Mouse (Mus musculus): ENCODE results near the gene Slc35g1. TPM values are rescaled to one million over a fixed set of nuclear protein-coding genes. Genes with fewer than 3 reads are reported as not detected.
"Not testable (repeated sequence)": the region's sequence is repeated elsewhere in the genome, so short reads cannot be mapped to it uniquely, and the experiment has no call there.

Gene Slc35g1
- polyA plus RNA-seq, 2 experiments, result 3.4 to 4.1 TPM

DNA sequence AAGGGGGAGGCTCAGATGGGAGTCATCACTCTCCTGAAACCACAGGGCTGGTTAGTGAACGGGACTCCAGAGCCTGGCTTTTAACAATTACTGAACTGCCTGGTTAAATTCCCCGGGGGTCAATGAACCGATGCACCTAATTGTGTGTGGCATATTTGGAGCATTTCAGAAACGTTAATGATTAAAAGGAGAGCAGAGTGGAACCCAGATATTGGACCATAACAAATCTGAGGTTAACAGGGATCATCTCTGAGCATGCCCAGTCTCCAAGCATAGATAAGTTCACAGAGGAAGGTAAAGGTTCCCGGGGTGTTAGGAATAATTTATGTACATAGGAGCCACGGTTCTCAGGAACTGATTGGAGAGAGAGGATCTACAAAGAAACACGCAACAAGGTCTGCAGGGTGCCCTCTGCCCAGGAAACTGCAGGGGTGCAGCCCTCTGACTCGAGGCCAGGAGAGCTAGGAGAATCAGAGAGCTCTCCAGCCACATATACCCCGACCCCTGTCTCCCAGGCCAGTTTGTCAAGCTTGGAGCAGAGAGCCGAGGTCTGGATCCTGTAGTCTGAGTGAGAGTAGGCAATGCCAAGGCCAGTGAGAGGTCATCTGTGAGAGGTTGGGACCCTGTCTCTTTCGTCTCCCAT is 23.2 kb upstream of the Slc35g1 start:
- no peaks in the 10 kb centered on the region for H3K27me3 ChIP-seq (ENCODE audit: control insufficient read depth, insufficient read depth, low read length)
- no peak overlapping the region for H3K27ac ChIP-seq
- DNase-seq (ENCODE audit: low read depth in 3 of 3, low spot score in 3 of 3), result no peak
- H3K9ac ChIP-seq (replicated peaks), result no peak overlapping the region
- H3K4me2 ChIP-seq (ENCODE audit: low read depth), result no peak overlapping the region
- TF ChIP-seq EP300 (IDR thresholded peaks at IDR 0.05; ENCODE audit: low read depth) (no peak), CTCF (IDR thresholded peaks at IDR 0.05; ENCODE audit: low read depth) (no peak)
- H3K9me3 ChIP-seq (ENCODE audit: control insufficient read depth, low read length), result no peaks in the 10 kb centered on the region
- ATAC-seq (ENCODE audit: insufficient read depth), result no peak
- H3K4me1 ChIP-seq (replicated peaks; ENCODE audit: control insufficient read depth in 2 of 2, insufficient read depth in 2 of 2, low read length in 1 of 2), result no peaks in the 10 kb centered on the region
- H3K36me3 ChIP-seq (replicated peaks; ENCODE audit: control insufficient read depth, insufficient read depth, low read depth), result no peaks in the 10 kb centered on the region
- H3K4me3 ChIP-seq (ENCODE audit: insufficient read depth in 1 of 2, low read depth in 2 of 2, low read length in 2 of 2), result no peak overlapping the region
- WGBS (ENCODE audit: insufficient replicate concordance), result 33% methylated on average over 11 of the region's 11 CpGs

DNA sequence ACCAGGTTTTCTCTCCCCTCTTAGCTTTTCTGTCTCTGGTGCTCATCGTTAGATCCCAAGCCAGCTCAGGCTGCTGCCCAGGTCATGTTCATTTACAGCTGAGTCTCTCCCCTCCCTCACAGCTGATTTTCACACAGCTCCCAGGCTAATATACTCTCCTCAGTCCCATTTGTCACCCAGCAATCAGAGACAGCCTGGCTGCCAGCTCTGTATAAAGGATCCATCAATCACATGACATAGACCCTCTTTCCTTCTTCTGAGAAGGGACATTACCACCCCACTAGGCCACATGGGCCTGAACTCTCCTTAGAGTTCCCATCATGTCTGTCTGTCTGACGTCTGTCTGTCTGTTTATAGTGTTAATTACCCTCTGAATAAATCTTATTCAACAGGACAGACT is 22.4 kb upstream of the Slc35g1 start:
- H3K36me3 ChIP-seq (replicated peaks; ENCODE audit: control insufficient read depth, insufficient read depth, low read depth), result no peaks in the 10 kb centered on the region
- no peaks in the 10 kb centered on the region for H3K27me3 ChIP-seq (ENCODE audit: control insufficient read depth, insufficient read depth, low read length)
- H3K4me2 ChIP-seq (ENCODE audit: low read depth), result no peak overlapping the region
- 49% methylated on average over 2 of the region's 2 CpGs for WGBS (ENCODE audit: insufficient replicate concordance)
- H3K27ac ChIP-seq, result no peak overlapping the region
- ATAC-seq (ENCODE audit: insufficient read depth), result no peak
- no peaks in the 10 kb centered on the region for H3K9me3 ChIP-seq (ENCODE audit: control insufficient read depth, low read length)
- no peak overlapping the region for H3K9ac ChIP-seq (replicated peaks)
- no peak for TF ChIP-seq CTCF (IDR thresholded peaks at IDR 0.05; ENCODE audit: low read depth)
- TF ChIP-seq EP300 (IDR thresholded peaks at IDR 0.05; ENCODE audit: low read depth), result no peak
- H3K4me1 ChIP-seq (replicated peaks; ENCODE audit: control insufficient read depth in 2 of 2, insufficient read depth in 2 of 2, low read length in 1 of 2), result no peaks in the 10 kb centered on the region
- DNase-seq (ENCODE audit: low read depth in 3 of 3, low spot score in 3 of 3), result no peak
- no peak overlapping the region for H3K4me3 ChIP-seq (ENCODE audit: insufficient read depth in 1 of 2, low read depth in 2 of 2, low read length in 2 of 2)

DNA sequence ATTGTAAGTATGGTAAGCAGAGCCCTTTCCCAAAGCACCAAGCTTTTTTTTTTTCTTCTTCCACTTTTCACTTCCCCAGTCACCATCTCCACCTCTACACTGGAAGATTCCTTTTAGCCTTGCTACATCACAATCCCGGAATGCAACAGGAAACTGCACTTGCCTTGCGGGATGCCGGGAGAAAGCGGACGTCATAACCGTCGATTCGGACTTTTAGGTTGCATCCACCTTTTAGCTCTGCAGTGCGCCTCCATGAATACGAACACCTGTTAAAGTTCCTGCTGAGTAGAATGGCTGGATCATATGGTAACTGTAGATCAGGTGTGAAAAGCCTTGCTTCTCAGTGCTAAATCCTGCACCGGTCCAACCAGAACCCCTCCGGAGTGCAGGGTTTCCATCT is 12.0 kb upstream of the Slc35g1 start:
- no peak for DNase-seq (ENCODE audit: low read depth in 3 of 3, low spot score in 3 of 3)
- no peak for ATAC-seq (ENCODE audit: insufficient read depth)
- Histone ChIP-seq H3K27ac (no peak overlapping the region), H3K27me3 (ENCODE audit: control insufficient read depth, insufficient read depth, low read length) (no peaks in the 10 kb centered on the region), H3K4me2 (ENCODE audit: low read depth) (no peak overlapping the region), H3K36me3 (replicated peaks; ENCODE audit: control insufficient read depth, insufficient read depth, low read depth) (no peaks in the 10 kb centered on the region), H3K4me1 (replicated peaks; ENCODE audit: control insufficient read depth in 2 of 2, insufficient read depth in 2 of 2, low read length in 1 of 2) (no peaks in the 10 kb centered on the region), H3K9me3 (ENCODE audit: control insufficient read depth, low read length) (no peaks in the 10 kb centered on the region), H3K9ac (replicated peaks) (no peak overlapping the region), H3K4me3 (ENCODE audit: insufficient read depth in 1 of 2, low read depth in 2 of 2, low read length in 2 of 2) (no peak overlapping the region)
- 75% methylated on average over 12 of the region's 12 CpGs for WGBS (ENCODE audit: insufficient replicate concordance)
- no peak for TF ChIP-seq CTCF (IDR thresholded peaks at IDR 0.05; ENCODE audit: low read depth)
- no peak for TF ChIP-seq EP300 (IDR thresholded peaks at IDR 0.05; ENCODE audit: low read depth)

DNA sequence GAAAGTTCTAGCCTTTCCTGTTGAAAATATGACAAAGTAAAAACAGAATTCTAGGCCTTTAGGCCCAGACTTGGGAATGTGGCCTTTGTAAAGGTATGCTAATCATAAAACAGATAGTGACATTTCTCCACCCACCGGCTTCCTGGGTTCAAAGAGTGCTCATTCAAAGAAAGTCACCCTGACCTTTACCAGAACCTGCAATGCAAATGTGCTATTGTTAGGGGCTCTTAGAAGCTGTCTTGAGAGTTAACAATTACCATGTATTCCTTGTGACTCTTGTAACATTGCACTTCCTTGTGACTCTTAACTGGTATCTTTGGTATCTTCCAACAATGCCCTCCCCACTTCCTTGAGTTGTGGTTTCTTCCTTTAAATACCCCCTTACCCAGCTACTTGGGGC is 8.8 kb upstream of the Slc35g1 start:
- not testable (repeated sequence) for H3K27me3 ChIP-seq (ENCODE audit: control insufficient read depth, insufficient read depth, low read length); H3K9ac ChIP-seq (replicated peaks); DNase-seq (ENCODE audit: low read depth in 3 of 3, low spot score in 3 of 3); H3K9me3 ChIP-seq (ENCODE audit: control insufficient read depth, low read length); ATAC-seq (ENCODE audit: insufficient read depth); H3K4me3 ChIP-seq (ENCODE audit: insufficient read depth in 1 of 2, low read depth in 2 of 2, low read length in 2 of 2); H3K27ac ChIP-seq; H3K4me1 ChIP-seq (replicated peaks; ENCODE audit: control insufficient read depth in 2 of 2, insufficient read depth in 2 of 2, low read length in 1 of 2); H3K4me2 ChIP-seq (ENCODE audit: low read depth); H3K36me3 ChIP-seq (replicated peaks; ENCODE audit: control insufficient read depth, insufficient read depth, low read depth)
- whole genome bisulfite sequencing (ENCODE audit: insufficient replicate concordance), result 70% methylated on average over 1 of the region's 1 CpGs

DNA sequence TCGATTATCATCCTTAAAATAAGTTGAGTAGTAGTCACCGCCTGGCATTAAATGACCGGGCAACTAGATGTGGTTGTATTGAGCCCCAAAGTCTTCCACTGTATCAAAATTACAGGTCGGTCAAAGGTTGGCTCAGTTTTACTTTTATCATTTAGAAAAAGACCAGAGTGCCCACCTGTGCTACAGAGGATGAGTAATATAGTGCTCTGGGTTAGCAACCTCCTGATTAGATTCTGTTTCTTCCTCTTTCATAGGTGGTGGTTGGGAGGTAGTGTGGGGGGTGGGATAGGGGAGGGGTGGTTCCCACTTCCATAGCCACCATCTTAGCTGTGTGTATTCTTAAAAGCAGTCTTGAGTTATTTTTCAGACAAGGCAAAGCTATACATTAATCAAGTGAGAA is 7.9 kb upstream of the Slc35g1 start:
- DNase-seq (ENCODE audit: low read depth in 3 of 3, low spot score in 3 of 3) (no peak), ATAC-seq (ENCODE audit: insufficient read depth) (no peak)
- Histone ChIP-seq H3K36me3 (replicated peaks; ENCODE audit: control insufficient read depth, insufficient read depth, low read depth) (no peaks in the 10 kb centered on the region), H3K9me3 (ENCODE audit: control insufficient read depth, low read length) (no peaks in the 10 kb centered on the region), H3K27ac (no peak overlapping the region), H3K27me3 (ENCODE audit: control insufficient read depth, insufficient read depth, low read length) (no peaks in the 10 kb centered on the region), H3K4me3 (ENCODE audit: insufficient read depth in 1 of 2, low read depth in 2 of 2, low read length in 2 of 2) (no peak overlapping the region), H3K9ac (replicated peaks) (no peak overlapping the region), H3K4me2 (ENCODE audit: low read depth) (no peak overlapping the region), H3K4me1 (replicated peaks; ENCODE audit: control insufficient read depth in 2 of 2, insufficient read depth in 2 of 2, low read length in 1 of 2) (peaks cover 0 to 3% of the 10 kb centered on the region in 2 experiments; a peak in 1 of 4 replicates)
- 73% methylated on average over 4 of the region's 4 CpGs for WGBS (ENCODE audit: insufficient replicate concordance)
- TF ChIP-seq CTCF (IDR thresholded peaks at IDR 0.05; ENCODE audit: low read depth), result no peak
- TF ChIP-seq EP300 (IDR thresholded peaks at IDR 0.05; ENCODE audit: low read depth), result no peak

Measured in liver, embryonic 14.5 days (tissue).